Mouse (Mus musculus): ENCODE results near the gene Add3.

The Add3 gene

DNA sequence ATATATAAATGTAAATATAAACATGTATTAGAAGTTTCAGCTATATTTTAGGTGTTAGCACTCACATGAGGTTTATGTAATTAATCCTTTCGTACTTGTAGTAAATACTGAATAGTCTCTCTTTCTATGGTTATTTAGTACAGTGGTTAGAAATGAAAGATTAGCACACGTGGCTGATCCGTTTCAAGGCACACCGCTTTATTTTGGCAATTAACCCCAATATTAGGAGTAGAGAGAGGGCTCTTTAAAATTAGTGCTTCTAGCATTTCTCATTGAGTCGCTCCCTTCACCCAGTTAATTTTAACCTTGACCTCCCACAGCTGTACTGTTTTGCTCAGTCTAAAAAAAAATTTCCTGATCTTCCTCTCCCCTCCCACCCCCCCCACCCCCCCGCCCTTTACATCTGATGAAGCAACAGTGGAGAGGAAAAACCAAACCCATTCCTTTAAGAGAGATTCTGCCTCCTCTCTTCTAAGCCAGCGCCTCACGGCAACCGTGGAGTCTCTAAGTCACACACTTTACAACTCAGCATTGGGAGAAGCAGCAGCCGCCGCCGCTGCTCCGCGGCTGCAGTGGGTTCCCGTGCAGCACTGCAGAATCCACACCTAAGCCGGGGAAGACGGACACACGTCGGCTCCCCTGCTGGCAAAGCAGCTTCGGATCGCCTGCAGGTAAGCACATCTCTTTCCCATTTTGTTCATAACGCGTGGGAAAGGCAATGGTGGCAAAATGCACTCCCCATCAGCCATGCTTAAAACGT lies at the start of gene Add3:
Gene Add3, plus strand, starts transcription at position 400 of the 760 bp plus-strand sequence.
- DNase-seq (ENCODE audit: low spot score in 2 of 2): peak; percentile 62 to 79

DNA sequence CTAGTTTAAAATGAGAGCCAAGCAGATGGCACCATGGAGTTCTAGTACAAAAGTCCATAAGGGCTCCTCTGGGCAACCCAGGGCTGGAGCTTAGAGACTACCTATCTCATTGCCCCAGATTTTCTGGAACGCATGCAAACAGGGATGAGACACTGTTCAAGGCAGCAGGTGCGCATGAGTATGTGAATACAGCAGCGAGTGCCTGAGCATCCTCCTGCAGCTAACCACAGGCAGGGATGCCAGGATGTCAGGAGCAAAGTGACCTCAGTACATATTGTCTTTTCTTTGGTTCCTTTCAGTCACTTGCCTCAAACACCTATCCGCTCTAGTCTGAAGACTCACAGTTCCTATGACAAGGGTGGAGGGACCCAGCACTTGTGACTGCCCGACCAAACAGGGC lies 49.6 kb upstream of the Add3 start:
- DNase-seq (ENCODE audit: low spot score in 2 of 2): no peak

DNA sequence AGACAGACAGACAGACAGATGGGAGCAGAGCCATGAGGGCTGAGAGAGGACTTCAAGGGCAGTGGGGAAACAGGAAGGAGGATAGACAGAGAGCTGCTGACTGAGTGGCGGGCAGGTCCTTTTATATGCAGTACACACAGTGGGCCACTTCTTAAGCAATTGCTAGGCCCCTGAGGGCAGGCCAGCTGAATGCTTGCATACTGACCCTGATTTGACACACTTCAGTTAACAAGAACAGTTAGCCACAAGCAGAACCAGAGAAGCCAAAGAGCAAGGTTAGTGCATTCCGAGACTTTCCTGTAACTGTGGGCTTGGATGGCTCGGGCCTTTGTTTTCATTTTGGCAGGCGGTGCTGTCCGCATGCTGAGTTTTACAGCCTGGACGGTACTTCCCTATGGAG lies 48.0 kb upstream of the Add3 start:
- DNase-seq (ENCODE audit: low spot score in 2 of 2): no peak

DNA sequence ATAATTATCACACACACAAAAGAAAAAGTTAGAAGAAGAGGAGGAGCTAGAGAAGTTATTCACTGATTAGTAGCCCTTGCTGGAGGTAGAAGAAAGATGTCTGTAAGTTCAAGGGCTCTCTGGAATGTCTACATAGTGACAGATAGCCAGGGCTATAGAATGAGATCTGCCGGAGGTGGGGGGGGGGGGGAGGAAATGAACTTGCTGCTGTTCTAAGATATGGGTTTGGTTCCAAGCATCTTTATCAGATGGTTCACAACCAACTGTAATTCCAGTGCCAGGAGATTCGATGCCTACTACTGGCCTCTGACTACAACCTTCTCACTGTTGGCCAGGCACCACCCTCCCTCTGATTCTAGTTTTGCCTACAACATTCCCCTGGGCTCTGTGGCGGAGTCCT lies 46.9 kb upstream of the Add3 start:
- DNase-seq (ENCODE audit: low spot score in 2 of 2): no peak

DNA sequence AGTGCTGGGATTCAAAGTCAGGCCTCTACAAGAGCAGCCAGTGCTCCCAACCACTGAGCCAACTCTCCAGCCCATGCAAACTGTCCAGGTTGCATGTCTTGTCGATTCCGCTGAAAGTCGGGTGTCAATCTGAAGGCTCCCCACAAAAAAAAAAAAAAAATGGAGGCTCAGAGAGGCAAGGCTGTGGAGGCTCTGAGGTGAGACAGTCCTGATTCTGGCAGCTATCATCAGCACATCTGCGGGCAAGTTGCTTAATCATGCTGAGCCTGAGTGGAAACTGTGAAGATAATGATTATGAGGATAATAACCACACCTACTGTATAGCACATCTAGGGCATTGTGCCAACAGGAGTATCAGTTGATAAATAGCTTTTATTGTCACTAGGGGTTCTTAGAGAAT lies 45.6 kb upstream of the Add3 start:
- DNase-seq (ENCODE audit: low spot score in 2 of 2): no peak

DNA sequence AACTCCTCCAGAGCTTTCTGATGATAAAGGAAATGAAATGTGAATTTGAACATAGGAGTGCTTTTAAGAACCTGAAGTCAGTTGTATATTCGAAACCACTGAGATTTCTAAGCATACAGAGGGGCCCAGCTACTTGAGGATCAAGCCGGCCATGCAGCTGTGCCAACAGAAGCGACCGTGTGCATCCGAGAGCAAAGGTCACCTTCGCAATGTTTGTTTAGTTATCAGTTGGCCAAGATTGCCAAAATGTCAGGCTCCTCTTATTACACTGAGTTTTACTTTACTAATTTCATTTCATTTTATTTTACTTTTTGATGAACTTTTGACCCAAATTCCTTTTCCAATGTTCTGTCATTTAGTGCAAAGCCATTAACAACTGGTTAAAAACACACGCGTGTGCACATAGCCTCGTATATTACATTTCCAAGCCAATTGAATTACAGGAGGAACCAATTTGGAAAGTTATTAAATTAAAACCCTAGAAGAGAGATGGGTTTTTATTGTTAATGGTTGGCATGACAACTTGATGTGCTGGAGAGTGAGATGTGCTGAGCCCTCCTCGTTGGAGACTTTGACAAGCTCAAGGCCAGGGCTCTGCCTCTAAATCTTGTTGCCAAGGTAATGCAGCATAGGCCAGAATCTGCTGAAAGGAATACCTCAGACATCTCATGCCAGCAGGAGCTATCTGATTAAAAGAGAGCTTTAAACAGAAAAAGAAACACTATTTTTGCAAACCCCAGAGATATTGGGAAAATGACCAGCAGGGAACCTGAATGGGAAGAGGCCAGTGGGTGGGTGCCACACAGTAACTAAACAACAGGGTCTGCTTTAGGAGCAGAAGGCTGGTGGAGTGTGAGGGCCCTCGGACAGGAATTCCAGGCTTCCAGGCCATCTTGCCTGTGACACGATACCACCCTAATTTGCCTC lies 38.6 kb upstream of the Add3 start:
- no peak for DNase-seq (ENCODE audit: low spot score in 2 of 2)

DNA sequence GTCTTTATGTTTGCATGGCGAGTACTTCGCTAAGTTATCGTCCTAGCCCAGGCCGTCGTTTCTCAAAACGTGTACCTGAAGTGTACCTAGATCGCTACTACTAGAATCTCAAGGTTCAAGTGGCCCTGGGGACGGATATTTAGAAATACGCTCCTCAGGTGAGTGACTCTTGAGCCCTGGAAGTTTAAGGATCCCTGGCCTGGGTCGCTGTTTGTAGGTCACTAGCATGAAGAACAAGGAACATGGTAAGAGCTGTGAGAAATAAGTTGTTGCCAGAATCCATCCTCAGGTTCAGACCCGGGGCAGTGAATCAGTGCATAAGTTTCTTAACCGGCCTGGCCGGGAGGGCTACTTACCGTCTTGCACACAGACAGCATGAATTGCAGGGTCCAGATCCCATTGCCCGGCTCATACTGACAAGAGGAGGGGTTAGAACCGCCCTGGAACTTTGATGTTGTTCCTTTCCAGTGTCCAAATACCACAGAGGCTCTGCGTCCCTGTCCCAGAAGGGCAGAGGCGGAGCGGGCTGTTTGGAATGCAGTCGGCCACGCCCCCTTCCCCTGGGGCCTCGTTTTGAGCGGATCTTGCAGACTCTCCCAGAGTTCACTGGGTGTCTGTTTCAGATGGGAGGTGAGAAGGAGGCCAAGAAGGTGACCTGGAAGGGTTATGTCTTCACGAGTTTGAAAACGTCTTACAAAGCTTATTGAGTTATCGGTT lies 34.7 kb upstream of the Add3 start:
- no peak for DNase-seq (ENCODE audit: low spot score in 2 of 2)

DNA sequence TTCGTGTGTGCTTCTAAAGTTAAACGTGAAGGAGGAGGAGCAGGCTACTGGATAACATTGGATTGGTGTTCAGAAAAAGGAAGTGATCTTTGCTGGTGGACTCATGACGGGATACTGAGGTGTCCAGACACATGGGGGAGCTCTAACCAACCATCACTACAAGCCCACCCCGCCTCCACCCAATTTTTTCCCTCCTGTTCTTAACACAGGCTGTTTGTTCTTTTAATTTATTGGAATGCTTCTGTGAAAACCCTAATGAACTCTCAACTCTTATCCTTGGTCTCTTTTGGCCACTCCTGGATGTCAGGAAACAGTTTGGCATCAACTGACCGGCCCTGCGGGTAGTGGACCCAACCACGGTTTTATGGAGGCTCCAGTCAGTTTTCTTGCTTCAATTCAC lies 33.3 kb upstream of the Add3 start:
- DNase-seq (ENCODE audit: low spot score in 2 of 2): peak in 1 of 2 experiments; percentile 40

DNA sequence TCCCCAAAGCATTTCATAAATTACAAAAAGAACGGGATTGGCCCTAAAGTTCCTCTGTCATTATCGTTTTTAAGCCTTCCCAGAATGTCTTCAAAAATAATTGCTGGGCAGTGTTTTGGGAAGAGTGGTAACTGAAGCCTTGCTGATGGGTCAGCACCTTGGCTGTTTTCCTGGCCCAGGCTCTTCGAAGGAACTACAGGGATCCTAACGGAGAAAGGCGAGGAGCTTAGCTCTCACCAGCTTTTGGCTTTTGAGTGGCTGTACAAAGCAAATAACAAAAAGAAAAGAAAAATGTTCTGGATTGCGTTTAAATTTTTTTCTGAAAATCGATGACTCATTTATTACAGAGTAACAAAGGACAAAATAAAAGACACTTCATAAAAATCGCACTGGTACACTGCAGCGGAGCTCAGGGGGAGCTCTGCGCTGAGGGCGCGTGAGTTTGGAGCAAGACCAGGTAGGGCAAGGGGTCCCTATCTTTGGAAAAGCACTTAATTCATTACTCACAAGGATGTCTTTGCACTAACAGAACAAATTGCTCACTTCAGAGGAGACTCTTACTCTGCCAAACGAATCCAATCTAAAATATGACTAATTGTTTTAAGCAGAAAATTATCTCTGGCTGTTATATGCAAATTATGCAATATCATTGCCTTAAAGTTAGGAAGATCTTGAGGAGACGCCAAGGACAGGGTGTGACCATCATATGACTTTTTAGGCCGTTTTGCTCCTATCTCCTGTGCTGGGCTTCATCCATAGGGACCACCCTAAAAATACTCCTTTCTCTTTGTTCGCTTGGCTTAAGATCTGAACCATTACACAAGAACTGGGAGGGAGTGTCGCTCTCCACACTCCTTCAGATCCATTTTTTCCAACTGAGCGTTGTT lies 32.6 kb upstream of the Add3 start:
- no peak for DNase-seq (ENCODE audit: low spot score in 2 of 2)

DNA sequence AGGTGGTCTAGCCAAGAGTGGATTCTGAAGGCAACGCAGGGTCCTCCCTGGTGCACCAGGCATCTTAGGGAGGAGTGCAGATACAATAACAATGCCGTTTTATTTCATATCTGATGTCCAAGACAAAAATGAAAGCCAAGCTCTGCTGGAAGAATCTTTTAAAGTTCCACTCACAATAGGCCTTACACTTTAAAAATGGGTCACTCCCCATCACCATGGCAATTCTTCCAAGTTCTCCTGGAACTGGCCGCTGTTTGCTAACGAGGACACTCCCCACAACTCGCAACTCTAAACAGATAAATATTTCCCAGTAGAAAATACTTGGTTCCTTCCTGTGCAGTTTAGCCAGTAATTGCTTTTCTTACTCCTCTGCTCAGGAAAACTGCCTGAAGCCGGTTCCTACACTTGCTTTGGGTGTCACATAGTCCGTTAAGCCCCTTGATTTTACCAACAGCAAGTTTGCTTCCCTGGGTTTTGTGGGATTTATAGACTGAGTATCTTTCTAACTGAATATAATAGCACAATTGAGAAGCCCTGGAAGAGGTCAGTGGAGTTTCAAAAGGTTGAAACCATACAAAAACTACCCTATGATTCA lies 28.1 kb upstream of the Add3 start:
- DNase-seq (ENCODE audit: low spot score in 2 of 2): peak in 1 of 2 experiments; percentile 28

DNA sequence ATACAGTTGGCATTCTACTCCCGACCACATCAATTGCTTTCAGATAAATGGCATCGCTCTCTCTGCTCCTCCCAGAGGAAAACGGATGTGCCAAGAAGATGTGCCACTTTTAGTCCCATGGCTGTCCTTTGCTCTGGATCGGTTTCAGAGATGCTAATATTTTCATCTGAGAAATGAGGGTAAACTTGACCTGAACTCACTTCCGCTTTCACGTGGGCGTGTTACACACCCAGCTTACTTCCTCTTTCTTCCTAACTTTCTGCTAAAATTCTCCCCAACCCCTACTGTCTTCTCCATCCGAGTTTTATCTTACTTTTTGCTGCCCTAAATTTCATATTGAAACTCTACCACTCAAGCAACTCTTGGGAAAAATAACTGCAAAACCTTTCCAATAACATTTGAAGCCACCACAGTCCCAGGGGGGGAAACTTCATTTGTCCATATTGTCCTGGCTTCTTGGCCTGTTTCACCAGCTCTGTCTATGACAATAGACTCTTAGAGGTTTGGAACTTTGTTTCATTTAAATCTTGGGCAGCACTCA lies 20.9 kb upstream of the Add3 start:
- DNase-seq (ENCODE audit: low spot score in 2 of 2): no peak

DNA sequence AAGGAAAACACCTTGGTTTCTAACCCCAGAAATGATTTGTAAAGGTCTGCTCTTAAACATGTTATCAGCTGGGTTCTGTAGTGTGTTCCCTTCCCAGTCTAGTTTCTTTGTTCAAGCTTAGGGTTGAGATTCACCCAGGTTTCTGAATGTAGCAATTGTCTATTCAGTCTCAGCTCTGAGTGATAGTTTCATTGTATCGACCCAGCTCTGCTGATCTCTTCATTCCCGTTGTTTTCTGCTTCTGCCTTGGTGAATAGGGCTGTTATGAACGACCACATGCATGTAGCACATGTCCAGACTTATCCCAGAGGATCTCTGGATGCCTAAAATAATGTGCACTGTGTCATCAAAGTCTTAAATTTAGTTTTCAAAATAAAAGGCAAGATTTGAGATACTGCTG lies 19.8 kb upstream of the Add3 start:
- DNase-seq (ENCODE audit: low spot score in 2 of 2): no peak

DNA sequence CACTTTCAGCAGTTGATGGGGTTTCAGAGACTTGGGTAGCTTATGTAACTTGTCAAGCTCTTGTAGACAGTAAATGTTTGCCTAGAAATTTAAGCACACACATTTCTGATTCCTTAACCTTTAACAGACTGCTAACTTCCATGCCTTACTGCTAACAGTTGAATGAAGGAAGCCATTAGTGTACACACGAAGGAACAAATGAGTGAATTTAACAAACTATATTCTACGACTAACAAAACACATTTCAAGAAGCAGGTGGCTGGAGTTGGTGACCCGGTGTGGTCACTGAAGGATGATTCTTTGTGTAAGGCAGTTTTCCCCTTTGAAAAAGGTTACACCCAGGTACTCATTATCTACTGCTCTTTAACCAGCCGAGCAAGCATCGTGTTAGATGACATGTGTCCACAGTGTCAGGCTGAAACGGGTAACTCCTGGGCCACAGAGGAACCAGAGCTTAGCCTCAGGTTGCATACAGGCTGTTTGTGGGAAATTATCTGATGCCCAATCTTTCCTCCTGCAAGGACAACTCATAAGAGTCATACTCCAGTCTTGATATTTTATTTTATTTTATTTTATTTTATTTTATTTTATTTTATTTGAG lies 17.5 kb upstream of the Add3 start:
- DNase-seq (ENCODE audit: low spot score in 2 of 2): no peak

DNA sequence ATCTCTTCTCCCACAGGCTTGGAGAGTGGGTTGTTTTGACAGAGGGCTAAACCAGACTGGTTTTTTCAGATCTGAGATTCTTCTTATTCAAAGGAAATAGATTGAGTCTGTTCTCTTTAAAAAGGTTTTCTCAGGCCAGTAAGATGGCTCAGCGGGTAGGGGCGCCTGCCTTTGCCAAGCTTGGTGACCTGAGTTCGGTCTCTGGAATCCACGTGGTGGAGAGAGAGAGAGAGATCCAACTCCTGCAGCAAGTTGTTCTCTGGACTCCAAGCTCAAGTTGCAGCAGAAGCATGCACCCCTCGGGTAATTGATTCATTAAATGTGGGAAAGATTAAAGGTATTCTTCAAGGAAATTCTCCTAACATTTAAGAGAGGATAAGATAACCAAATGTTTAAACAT lies 16.9 kb upstream of the Add3 start:
- DNase-seq (ENCODE audit: low spot score in 2 of 2): no peak

DNA sequence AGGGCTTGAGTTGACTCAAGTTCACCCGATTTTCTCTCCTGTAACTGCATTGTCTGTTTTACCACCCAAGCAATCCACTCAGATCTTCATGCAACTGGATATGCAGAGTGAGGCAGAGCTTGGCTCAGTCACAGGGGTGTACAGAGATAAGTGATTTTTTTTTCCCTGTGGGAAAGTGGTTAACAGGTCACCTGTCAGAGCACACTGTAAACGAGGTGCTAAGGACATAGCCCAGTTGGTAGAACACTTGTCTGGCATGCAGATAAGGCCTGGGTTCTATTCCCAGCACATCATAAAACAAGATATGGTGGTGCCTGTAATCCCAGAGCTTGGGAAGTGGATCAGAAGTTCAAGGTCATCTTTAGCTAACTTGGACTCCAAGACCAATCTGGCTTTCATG lies 14.6 kb upstream of the Add3 start:
- DNase-seq (ENCODE audit: low spot score in 2 of 2): no peak

DNA sequence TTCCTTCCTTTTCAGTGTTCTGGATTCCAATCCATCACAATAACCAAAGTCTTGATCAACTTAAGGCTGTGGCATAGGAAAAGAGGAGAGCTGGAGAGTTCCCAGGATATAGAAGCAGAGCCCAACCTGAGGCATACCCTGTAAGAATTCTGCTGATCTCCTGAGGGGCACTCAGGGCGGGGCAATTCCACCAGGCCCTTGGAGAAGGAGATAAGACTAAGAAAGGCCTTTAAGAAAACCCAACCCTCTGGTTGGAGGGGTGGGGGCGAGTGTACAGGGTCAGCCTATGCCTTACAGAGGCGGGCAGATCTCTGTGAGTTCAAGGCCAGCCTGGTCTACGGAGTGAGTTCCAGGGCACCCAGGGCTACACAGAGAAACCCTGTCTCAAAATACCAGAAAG lies 13.7 kb upstream of the Add3 start:
- DNase-seq (ENCODE audit: low spot score in 2 of 2): no peak

DNA sequence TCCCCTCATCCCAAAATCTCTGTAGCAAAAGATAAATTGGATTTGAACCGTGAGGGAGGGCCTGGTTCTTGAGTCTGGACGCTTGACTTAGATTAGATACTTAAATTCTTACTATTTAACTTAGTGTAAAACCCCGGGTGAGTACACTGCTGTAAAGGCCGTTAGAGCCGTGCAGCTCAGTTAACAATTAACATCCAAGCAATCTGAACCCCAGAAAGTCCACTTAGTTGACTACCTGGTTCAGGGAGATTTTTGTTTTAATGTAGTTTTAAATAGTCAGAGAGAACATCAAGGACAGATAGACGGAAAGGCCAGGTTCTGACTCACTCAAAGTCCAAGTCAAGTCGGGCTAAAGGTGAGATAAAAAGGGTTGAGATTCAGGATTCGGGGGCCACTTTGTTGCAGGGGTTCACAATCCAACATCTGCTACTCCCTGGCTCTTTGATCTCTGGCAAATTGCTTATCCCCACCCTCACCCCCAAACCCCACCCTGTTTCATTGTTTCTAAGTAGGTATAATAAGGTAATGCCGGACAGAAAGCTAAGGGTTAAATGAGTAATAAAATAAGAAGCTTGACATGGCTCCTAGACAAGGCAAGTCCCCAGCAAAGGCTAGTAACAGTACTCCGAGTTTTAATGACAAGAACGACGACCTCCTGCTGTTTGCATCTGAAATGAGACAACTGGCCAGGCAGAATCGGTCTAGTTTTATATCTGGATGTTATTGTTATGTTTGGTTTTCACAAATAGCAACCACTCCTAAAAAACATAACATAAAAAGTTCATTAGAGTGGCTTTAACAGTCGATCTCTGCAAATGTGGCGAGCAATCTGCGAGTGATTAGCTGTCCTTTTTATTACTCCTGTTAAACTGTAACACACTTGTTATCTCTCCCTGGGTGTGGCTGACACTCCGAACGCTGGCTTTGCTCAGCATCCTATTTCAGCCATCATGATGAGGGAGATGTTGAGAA lies 12.6 kb upstream of the Add3 start:
- DNase-seq (ENCODE audit: low spot score in 2 of 2): no peak

DNA sequence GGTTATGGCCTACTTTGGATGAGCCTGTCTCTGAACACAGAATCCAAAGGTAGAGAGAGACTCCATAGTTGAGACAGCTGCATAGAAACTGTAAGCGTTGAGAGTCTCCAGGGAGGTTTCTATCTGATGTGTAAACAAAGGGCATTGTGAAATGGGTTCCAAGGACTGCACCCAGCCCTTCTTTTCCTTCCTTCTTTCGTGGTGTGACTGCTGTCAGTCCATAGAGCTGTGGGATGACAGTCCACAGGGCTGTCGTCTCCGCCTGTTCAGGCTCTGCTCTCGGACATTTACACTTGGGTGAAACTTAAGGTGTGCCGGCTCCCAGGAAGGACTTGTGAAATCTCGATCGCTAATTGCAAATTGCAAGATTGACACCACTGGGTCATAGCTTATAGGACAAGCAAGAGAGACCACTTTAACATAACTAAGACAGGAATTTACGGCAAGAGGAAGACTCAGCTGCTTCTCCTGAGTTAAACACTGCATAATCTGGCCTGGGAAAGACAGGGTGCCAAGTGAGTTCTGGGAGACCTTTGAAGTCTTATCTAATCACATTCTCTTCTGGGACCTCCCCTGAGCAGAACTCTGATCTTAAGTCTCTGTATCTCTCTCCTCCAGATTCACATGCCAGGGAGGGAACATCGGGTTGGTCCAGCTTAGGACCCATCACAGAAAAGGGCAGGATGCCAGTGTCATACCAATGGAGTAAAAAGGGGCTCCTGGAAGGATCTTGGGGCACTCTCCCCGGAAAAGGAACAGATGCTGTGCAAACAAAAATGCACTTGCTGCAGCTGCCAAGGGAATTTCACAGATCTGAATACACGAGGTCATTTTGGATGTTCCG lies 11.5 kb upstream of the Add3 start:
- DNase-seq (ENCODE audit: low spot score in 2 of 2): no peak
